Mouse (Mus musculus) heart, embryonic 12.5 days (tissue): ENCODE data around the gene Ccdc194. TPM values are rescaled to one million over a fixed set of nuclear protein-coding genes. Genes with fewer than 3 reads are reported as not detected.

Experiments used
- ATAC-seq: fragments of 200-750 bp; cut with Nextera tagmentation; 2 replicates; pipeline ENCODE4 v1.8.0; 2017; ENCODE audit warnings: moderate TSS enrichment, moderate library complexity; ENCODE audit not compliant: insufficient number of reproducible peaks, low FRiP score
- H3K27ac ChIP-seq: fragments of 300-500 bp; sonication (generic); 2 replicates; pipeline ENCODE4 v1.5.1; 2016; ENCODE audit warnings: mild to moderate bottlenecking, moderate library complexity; ENCODE audit not compliant: poor library complexity, severe bottlenecking
- H3K27me3 ChIP-seq: fragments of 300-500 bp; sonication (generic); replicated peaks from 2 replicates; pipeline ENCODE4 v1.6.1; 2016; ENCODE audit warnings: mild to moderate bottlenecking, moderate library complexity
- H3K36me3 ChIP-seq: fragments of 300-500 bp; sonication (generic); 2 replicates; pipeline ENCODE4 v1.6.1; 2016; ENCODE audit warnings: mild to moderate bottlenecking, moderate library complexity
- H3K4me1 ChIP-seq: fragments of 300-500 bp; sonication (generic); replicated peaks from 2 replicates; pipeline ENCODE4 v1.6.1; 2016; ENCODE audit warnings: mild to moderate bottlenecking
- H3K4me2 ChIP-seq: fragments of 300-500 bp; sonication (generic); 2 replicates; pipeline ENCODE4 v1.6.1; 2016; ENCODE audit warnings: mild to moderate bottlenecking, moderate library complexity
- H3K4me3 ChIP-seq: fragments of 300-500 bp; sonication (generic); 2 replicates; pipeline ENCODE4 v1.5.1; 2016; ENCODE audit warnings: mild to moderate bottlenecking
- H3K9ac ChIP-seq: fragments of 300-500 bp; sonication (generic); 2 replicates; pipeline ENCODE4 v1.6.1; 2016; ENCODE audit warnings: mild to moderate bottlenecking, moderate library complexity
- H3K9me3 ChIP-seq: fragments of 300-500 bp; sonication (generic); replicated peaks from 2 replicates; pipeline ENCODE4 v1.6.1; 2016; ENCODE audit warnings: mild to moderate bottlenecking, moderate library complexity
- WGBS: fragments of 180-500 bp; shearing (Covaris S2); methylation state at CpG from one replicate; pipeline ENCODE4 v1.1.7; 2016; 5-methylcytosine and 5-hydroxymethylcytosine counted together
- polyA plus RNA-seq: library from polyadenylated mRNA; unstranded; fragments of >200 nt; fragmentation: Nextera tagmentation; extraction: Ambion mirVana; gene quantifications from 2 replicates; pipeline ENCODE4 v1.2.1, GENCODE M21; 2016

Gene Ccdc194
- 0.83 and 1.4 TPM in 2 replicates for polyA plus RNA-seq

- Histone ChIP-seq H3K4me1 (peaks cover 46% of the 10 kb centered on the region), H3K4me3 (peak within 1 kb of the TSS; percentile 29), H3K9ac (peak within 1 kb of the TSS; percentile 61), H3K36me3 (no peaks in the 10 kb centered on the region), H3K9me3 (no peaks in the 10 kb centered on the region), H3K27ac (peak within 1 kb of the TSS; percentile 86), H3K27me3 (peaks cover 18% of the 10 kb centered on the region), H3K4me2 (peak within 1 kb of the TSS; percentile 62)
- no peak for ATAC-seq
- 10% methylated on average over 46 of the region's 46 CpGs for WGBS
These were observed at the start of gene Ccdc194 for GRCm38 (mm10) chr8:71525226-71526050. Ccdc194 (minus strand) TSS chr8:71525711.

DNA sequence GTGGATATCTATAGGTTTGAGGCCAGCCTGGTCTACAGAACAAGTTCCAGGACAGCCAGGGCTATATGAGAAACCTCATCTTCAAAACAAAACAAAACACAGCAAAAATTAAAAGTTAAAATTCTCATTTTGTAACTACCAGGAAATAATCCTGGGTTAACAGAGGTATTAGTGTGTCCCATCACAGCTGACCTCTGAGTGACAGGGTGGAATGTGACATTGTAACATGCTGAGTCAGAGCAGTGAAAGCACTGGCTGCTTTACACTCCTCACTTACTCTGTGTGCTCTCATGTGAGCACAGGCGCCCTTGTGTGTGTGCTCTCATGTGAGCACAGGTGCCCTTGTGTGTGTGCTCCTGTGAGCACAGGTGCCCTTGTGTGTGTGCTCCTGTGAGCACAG, 49.5 kb upstream of the Ccdc194 start:
- Histone ChIP-seq H3K4me2 (no peak overlapping the region), H3K36me3 (no peaks in the 10 kb centered on the region), H3K4me3 (no peak overlapping the region), H3K4me1 (peaks cover 9% of the 10 kb centered on the region), H3K27me3 (peaks cover 11% of the 10 kb centered on the region; the same call in 1 of the 2 replicates), H3K9me3 (no peaks in the 10 kb centered on the region), H3K27ac (no peak overlapping the region), H3K9ac (no peak overlapping the region)
- 54% methylated on average over 1 of the region's 1 CpGs for WGBS
- no peak for ATAC-seq

DNA sequence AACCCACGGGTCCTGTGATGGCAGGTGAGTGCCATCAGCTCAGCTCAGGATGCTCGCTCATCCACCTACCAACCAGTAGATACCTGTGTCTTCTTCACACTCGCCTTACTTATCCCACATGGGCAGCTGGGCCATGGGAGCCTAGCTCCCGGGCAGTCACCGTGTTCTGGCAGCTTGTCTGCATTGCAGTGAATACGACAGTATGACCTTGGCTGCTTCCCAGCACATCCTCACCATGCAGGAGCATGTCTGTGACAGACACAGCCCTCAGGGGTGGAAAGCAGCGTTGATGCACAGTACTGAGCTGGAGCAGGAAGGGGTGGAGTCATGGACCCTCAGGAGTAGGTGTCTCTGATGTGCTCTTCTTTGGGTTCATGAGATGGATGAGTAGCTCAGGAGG, 48.9 kb upstream of the Ccdc194 start:
- H3K4me3 ChIP-seq: no peak overlapping the region
- H3K9me3 ChIP-seq: no peaks in the 10 kb centered on the region
- H3K4me1 ChIP-seq: peaks cover 15% of the 10 kb centered on the region
- ATAC-seq: no peak
- WGBS: 69% methylated on average over 7 of the region's 7 CpGs
- H3K27me3 ChIP-seq: peaks cover 9% of the 10 kb centered on the region; the same call in 1 of the 2 replicates
- H3K27ac ChIP-seq: no peak overlapping the region
- no peak overlapping the region for H3K9ac ChIP-seq
- H3K4me2 ChIP-seq: no peak overlapping the region
- H3K36me3 ChIP-seq: no peaks in the 10 kb centered on the region

DNA sequence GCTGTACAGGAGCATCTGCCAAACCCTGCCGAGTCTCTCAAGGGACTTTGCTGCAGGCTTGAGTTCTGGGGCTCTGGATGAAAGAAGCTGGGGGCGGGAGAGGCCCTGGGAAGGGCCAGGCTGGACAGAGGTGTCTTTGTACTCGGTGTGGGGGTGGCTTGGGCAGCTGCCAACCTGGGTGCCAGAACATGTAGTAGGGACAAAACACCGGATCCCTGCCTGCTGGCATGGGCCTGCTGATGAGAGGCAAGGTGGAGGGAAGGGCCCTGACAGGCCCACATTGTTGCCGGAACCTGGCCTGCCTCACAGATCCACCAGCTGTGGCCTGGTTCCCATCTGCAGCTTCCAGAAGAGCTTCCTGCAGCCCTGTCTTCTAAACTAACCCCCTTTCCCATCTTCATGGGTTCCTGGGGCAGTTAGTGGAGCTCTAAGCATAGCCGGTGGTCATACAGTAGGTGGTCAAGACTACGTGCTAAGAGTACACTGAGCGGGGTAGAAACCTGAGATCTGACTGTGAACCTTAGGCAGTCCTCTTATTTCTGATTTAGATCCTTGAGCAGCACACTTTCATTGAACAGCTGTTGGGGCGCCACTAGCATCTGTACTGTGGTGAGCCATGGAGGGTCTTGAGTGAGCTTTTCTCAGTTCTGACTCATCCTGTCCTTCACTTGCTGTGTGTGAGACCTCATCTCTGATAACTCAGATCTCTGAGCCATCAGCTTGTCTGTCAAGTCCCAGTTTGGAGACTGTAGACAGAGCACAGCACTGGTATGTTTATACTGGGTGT, 47.5 kb upstream of the Ccdc194 start:
- Histone ChIP-seq H3K27ac (no peak overlapping the region), H3K4me2 (no peak overlapping the region), H3K36me3 (no peaks in the 10 kb centered on the region), H3K27me3 (peaks cover 13% of the 10 kb centered on the region), H3K9me3 (no peaks in the 10 kb centered on the region), H3K4me1 (peaks cover 26% of the 10 kb centered on the region), H3K9ac (no peak overlapping the region), H3K4me3 (no peak overlapping the region)
- ATAC-seq: no peak
- 67% methylated on average over 9 of the region's 9 CpGs for WGBS

DNA sequence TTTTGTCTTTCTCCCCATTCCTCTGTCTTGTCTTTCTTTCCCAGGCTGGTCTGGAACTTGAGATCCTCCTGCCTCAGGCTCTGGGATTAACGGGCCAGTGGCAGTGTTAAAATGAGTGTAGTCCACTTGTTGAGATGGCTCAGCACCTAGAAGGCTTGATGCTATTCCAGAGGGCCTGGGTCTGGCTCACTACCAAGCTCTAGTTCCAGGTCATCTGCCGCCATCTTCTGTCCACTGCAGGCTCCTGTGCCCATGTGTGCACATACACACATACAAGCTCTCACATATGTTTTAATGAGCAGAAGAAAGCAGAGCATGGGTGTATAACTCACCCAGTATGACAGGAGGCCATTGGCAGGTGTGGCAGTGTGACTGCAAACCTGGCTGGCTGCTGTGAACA, 46.6 kb upstream of the Ccdc194 start:
- no peaks in the 10 kb centered on the region for H3K36me3 ChIP-seq
- H3K4me3 ChIP-seq: no peak overlapping the region
- WGBS: 85% methylated on average over 2 of the region's 2 CpGs
- ATAC-seq: no peak
- peaks cover 23% of the 10 kb centered on the region for H3K27me3 ChIP-seq
- H3K9me3 ChIP-seq: no peaks in the 10 kb centered on the region
- H3K4me1 ChIP-seq: peaks cover 26% of the 10 kb centered on the region
- H3K9ac ChIP-seq: no peak overlapping the region
- H3K4me2 ChIP-seq: no peak overlapping the region
- no peak overlapping the region for H3K27ac ChIP-seq

DNA sequence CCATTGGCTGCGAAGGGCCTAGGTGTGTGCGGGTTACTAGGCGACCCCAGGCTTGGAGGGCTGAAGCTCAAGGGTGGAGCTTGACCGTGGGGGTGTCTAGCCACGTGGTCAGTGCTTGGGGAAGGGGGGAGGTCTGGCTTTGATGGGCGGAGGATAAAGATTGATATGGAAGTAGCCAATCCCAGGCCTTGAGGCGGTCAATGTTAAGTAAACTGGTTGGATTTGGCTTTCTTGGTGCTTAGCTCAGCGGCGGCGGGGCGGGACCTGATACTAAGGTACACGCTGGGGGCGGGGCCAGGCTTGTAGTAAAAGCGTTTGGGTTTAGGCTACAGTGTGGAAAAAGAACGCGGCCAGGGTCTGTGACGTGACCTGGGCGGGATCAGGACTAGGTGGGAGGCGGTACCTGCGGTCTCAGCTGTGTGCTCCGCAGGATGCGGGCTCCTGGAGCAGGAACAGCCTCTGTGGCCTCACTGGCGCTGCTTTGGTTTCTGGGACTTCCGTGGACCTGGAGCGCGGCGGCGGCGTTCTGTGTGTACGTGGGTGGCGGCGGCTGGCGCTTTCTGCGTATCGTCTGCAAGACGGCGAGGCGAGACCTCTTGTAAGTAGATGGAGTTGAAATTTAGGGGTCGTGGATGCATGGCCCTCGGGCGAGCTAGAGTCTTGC, 44.9 kb upstream of the Ccdc194 start:
- Histone ChIP-seq H3K4me2 (peak overlapping the region; percentile 94), H3K36me3 (no peaks in the 10 kb centered on the region), H3K4me3 (peak overlapping the region; percentile 69), H3K27ac (peak overlapping the region; percentile 4; the same call in 1 of the 2 replicates), H3K4me1 (peaks cover 26% of the 10 kb centered on the region), H3K27me3 (peaks cover 35% of the 10 kb centered on the region), H3K9ac (peak overlapping the region; percentile 79), H3K9me3 (no peaks in the 10 kb centered on the region)
- WGBS: under 1% methylated on average over 41 of the region's 41 CpGs
- peak; percentile 83 for ATAC-seq

GRCm38 (mm10) chr8:71569366-71570290, 44.1 kb upstream of the Ccdc194 start:
- Histone ChIP-seq H3K9me3 (no peaks in the 10 kb centered on the region), H3K27me3 (peaks cover 35% of the 10 kb centered on the region), H3K4me1 (peaks cover 26% of the 10 kb centered on the region), H3K4me3 (peak overlapping the region; percentile 69), H3K9ac (peak overlapping the region; percentile 64), H3K4me2 (peak overlapping the region; percentile 94), H3K27ac (peak overlapping the region; percentile 4; the same call in 1 of the 2 replicates), H3K36me3 (no peaks in the 10 kb centered on the region)
- peak; percentile 68 for ATAC-seq
- WGBS: 1% methylated on average over 51 of the region's 51 CpGs

GRCm38 (mm10) chr8:71568941-71569340, 43.4 kb upstream of the Ccdc194 start:
- Histone ChIP-seq H3K4me2 (peak overlapping the region; percentile 94), H3K36me3 (no peaks in the 10 kb centered on the region), H3K9me3 (peaks cover 6% of the 10 kb centered on the region; the same call in 1 of the 2 replicates), H3K27me3 (peaks cover 41% of the 10 kb centered on the region), H3K4me1 (peaks cover 26% of the 10 kb centered on the region), H3K4me3 (peak overlapping the region; percentile 69), H3K27ac (no peak overlapping the region), H3K9ac (peak overlapping the region; percentile 64; the same call in 1 of the 2 replicates)
- 36% methylated on average over 6 of the region's 6 CpGs for WGBS
- no peak for ATAC-seq

- WGBS: 17% methylated on average over 13 of the region's 13 CpGs
- Histone ChIP-seq H3K27ac (no peak within 1 kb of the TSS), H3K4me1 (peaks cover 26% of the 10 kb centered on the region), H3K9me3 (peaks cover 7% of the 10 kb centered on the region; the same call in 1 of the 2 replicates), H3K36me3 (no peaks in the 10 kb centered on the region), H3K9ac (peak within 1 kb of the TSS; percentile 64), H3K4me3 (peak within 1 kb of the TSS; percentile 69), H3K27me3 (peaks cover 46% of the 10 kb centered on the region), H3K4me2 (peak within 1 kb of the TSS; percentile 94)
- ATAC-seq: no peak
These were observed 43.0 kb upstream of the Ccdc194 start, which contains the start of gene Slc27a1 for GRCm38 (mm10) chr8:71568387-71568937. Slc27a1 (plus strand) TSS chr8:71568882.

- Histone ChIP-seq H3K36me3 (no peaks in the 10 kb centered on the region), H3K27me3 (peaks cover 54% of the 10 kb centered on the region), H3K9me3 (peaks cover 7% of the 10 kb centered on the region; the same call in 1 of the 2 replicates), H3K4me1 (peaks cover 31% of the 10 kb centered on the region), H3K4me2 (no peak overlapping the region), H3K27ac (no peak overlapping the region), H3K9ac (no peak overlapping the region), H3K4me3 (no peak overlapping the region)
- WGBS: 58% methylated on average over 7 of the region's 7 CpGs
- ATAC-seq: no peak
These were observed 42.1 kb upstream of the Ccdc194 start for GRCm38 (mm10) chr8:71567587-71567986.
